Mouse (Mus musculus) embryonic fibroblast, embryonic 13.5 days (primary cell): ENCODE results near the gene Atg7. TPM values are rescaled to one million over a fixed set of nuclear protein-coding genes. Genes with fewer than 3 reads are reported as not detected.

Experiments used
- H3K27ac ChIP-seq: 2 replicates; pipeline ENCODE4 v1.5.1; 2012; ENCODE audit warnings: low read length, control low read depth, inconsistent platforms; ENCODE audit not compliant: insufficient read depth
- H3K4me1 ChIP-seq: 2 replicates; pipeline ENCODE4 v1.6.1; 2011; ENCODE audit warnings: low read length; ENCODE audit not compliant: control insufficient read depth, insufficient read depth
- H3K4me3 ChIP-seq: 2 replicates; pipeline ENCODE4 v1.5.1; 2011; ENCODE audit warnings: mild to moderate bottlenecking, control low read depth, low read length; ENCODE audit not compliant: insufficient read depth
- CTCF ChIP-seq: IDR thresholded peaks from 2 replicates; pipeline ENCODE4 v1.5.1; 2011; ENCODE audit warnings: mild to moderate bottlenecking, control low read depth, low read length, moderate library complexity, borderline replicate concordance; ENCODE audit not compliant: insufficient read depth
- POLR2A ChIP-seq: IDR thresholded peaks from 2 replicates; pipeline ENCODE4 v1.6.1; 2011; ENCODE audit warnings: low read depth, mild to moderate bottlenecking, control low read depth, low read length, moderate library complexity
- polyA plus RNA-seq: library from polyadenylated mRNA; stranded (reverse); fragments of >200 nt; gene quantifications from 2 replicates; pipeline ENCODE4 v1.2.4, GENCODE M21; 2011; ENCODE audit warnings: low read depth; ENCODE audit not compliant: missing spikeins, insufficient read length

Gene Atg7
- polyA plus RNA-seq, 1 experiment = 14.8 TPM

DNA sequence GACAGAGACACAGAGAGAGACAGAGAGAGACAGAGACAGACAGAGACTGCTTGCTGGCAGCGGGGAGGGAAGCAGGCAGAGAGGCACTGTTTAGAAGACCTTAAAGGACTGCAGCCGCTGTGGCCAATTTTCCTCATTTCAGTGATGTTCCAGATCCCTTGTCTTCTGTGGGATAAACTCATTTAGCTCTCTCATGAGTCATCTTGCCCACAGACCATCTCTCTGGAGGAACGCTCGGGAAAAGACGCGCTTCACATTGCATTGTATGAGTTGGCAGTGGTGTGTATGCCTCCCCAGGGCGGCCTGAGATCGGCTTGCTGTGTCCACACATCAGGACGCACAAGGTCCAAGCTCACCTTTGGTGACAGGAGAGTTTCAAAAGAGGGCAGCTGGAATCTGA, 151.8 kb downstream of the Atg7 start:
- H3K4me1 ChIP-seq = peaks cover 2% of the 10 kb centered on the region; the same call in 1 of the 2 replicates
- TF ChIP-seq POLR2A (no peak), CTCF (no peak)
- H3K27ac ChIP-seq = no peak overlapping the region
- H3K4me3 ChIP-seq = no peak overlapping the region

DNA sequence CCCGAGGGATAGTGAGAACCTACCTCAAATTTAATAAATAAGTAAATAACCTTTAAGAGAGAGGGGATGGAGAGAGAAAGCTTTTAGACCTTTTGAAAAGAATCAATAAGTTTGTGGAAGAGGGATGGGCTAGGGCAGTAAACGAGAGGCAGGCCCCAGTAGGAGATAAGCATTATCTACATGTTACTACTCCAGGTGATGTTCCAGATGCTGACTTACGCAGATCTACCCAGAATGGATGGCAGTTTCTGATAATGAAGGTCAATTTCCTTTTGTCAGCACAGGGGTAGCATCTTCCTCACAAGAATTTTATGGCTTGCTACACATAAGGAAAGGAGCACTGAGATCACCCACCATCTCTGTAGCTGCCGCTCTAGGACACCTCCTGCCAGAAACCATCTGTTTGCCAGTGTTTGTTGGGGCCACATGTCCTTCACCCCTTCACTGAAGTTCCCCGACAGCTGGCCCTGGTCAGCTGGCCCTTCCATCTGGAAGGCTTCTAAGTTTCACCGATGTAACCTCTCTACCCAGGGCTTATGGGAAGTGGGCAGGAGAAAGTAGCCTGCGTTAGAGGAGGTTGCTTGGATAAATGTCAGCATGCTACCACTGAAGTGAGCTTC, 152.9 kb downstream of the Atg7 start:
- Histone ChIP-seq H3K4me3 (no peak overlapping the region), H3K4me1 (peaks cover 6% of the 10 kb centered on the region; the same call in 1 of the 2 replicates), H3K27ac (no peak overlapping the region)
- TF ChIP-seq POLR2A = no peak

GRCm38 (mm10) chr6:114797901-114798300, 155.0 kb downstream of the Atg7 start:
- TF ChIP-seq POLR2A = no peak
- no peak for TF ChIP-seq CTCF
- Histone ChIP-seq H3K4me1 (peaks cover 6% of the 10 kb centered on the region; the same call in 1 of the 2 replicates), H3K4me3 (no peak overlapping the region), H3K27ac (no peak overlapping the region)

GRCm38 (mm10) chr6:114798715-114799114, 155.8 kb downstream of the Atg7 start:
- H3K27ac ChIP-seq = no peak overlapping the region
- peaks cover 6% of the 10 kb centered on the region; the same call in 1 of the 2 replicates for H3K4me1 ChIP-seq
- H3K4me3 ChIP-seq = no peak overlapping the region
- TF ChIP-seq CTCF (no peak), POLR2A (no peak)

- H3K4me3 ChIP-seq = no peak overlapping the region
- H3K4me1 ChIP-seq = peaks cover 4% of the 10 kb centered on the region; the same call in 1 of the 2 replicates
- TF ChIP-seq CTCF = no peak
- TF ChIP-seq POLR2A = no peak
- H3K27ac ChIP-seq = no peak overlapping the region
Measured at GRCm38 (mm10) chr6:114800291-114800965, 157.5 kb downstream of the Atg7 start.

DNA sequence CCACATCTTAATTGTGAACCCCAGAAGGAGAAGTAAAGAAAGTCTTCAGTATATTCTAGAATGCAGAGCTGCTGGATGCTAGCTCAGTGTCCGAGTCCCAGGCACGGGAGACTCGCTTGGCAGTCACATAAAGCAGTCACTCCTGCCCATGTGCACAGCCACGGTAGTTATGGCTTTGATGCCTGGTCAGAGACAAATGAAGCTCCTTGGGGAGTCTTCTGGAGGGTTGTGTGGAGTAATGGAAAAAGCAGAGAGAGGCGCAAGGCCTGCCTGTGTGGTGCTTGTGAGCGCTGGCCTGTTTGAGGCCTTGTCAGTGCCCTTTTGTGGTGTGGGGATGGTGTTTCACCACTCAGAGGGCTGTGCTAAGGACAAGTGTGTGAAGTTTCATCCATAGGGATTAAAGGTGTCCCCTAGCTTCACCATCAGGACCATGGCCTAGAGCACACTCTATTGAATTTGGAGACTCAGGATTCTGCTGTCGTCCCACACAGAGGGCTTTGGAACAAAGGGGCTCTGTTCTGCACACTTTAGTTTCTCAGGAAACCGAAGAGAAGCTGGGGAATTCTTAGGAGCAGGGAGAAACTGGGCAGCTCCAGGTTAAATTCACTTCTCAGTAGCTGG, 161.1 kb downstream of the Atg7 start:
- H3K27ac ChIP-seq = no peak overlapping the region
- no peak for TF ChIP-seq POLR2A
- no peak for TF ChIP-seq CTCF

GRCm38 (mm10) chr6:114804866-114805265, 162.0 kb downstream of the Atg7 start:
- Histone ChIP-seq H3K27ac (no peak overlapping the region), H3K4me1 (peaks cover 9% of the 10 kb centered on the region), H3K4me3 (no peak overlapping the region)
- TF ChIP-seq POLR2A (no peak), CTCF (no peak)

More for the DNA sequence above, 161.1 kb downstream of the Atg7 start:
- Histone ChIP-seq H3K4me1 (peaks cover 9% of the 10 kb centered on the region), H3K4me3 (no peak overlapping the region)

DNA sequence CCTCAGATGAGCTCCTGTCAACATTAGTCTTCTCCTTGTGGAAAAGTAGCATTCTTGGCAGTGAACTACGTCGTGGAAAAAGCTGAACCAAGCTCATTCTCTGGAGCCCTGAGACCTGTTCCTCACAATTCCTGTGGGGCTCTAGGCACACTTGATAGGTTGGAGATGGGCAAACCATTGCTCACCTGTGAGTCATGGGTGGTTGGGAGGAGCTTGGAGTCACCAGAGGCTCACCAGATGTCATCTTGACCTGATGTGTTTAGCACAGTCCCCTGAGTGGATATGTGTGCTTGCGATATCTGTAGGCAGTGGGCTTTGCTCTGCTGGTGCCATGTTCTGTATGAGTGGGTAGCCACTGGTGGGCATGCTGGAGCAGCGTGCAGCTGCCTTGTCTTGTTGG, 163.0 kb downstream of the Atg7 start:
- TF ChIP-seq POLR2A (no peak), CTCF (no peak)
- H3K27ac ChIP-seq = no peak overlapping the region
- peaks cover 5% of the 10 kb centered on the region; the same call in 1 of the 2 replicates for H3K4me1 ChIP-seq
- H3K4me3 ChIP-seq = no peak overlapping the region

DNA sequence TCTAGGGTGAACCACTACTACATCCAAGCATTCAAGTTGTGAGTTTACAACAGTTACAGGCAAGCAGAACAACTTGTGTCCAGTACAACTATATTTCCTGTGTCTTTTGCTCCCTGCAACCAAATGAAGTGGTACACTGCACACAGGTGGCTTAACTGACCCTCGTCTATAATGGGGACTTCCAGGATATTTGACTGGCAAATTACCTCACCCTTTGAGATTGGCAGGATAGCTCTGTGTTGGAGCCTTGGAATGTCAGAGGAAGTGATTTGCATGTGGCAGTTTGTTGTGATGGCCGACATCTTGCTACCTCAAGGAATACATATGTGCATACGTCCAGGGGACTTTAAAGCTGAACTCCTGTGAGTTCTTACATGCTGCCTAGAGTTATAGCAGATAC, 164.6 kb downstream of the Atg7 start:
- TF ChIP-seq POLR2A (no peak), CTCF (no peak)
- H3K4me1 ChIP-seq = peaks cover 5% of the 10 kb centered on the region; the same call in 1 of the 2 replicates
- H3K4me3 ChIP-seq = no peak overlapping the region
- H3K27ac ChIP-seq = no peak overlapping the region
